Mouse (Mus musculus) layer of hippocampus, adult 8-10 months (tissue): Measurements from ENCODE around the gene Slc5a5. TPM values are rescaled to one million over a fixed set of nuclear protein-coding genes. Genes with fewer than 3 reads are reported as not detected.

ENCODE experiments used
- DNase-seq, 2 experiments: peaks; one replicate each; pipeline ENCODE4 v3.0.0; 2022; ENCODE audit warnings: low spot score in 2 of 2
- microRNA-seq, 2 experiments: library from miRNA; unstranded; fragments of <30 nt; microRNA quantifications; one replicate each; pipeline ENCODE4 v1.2.0; 2022
- total RNA-seq, 4 experiments: library from RNA; stranded (reverse); gene quantifications; 2 replicates each; pipeline ENCODE4 v1.2.4; 2022

The Slc5a5 gene
- total RNA-seq, 4 experiments from 2014 or later: 10.5 to 12.3 (median 11.0) TPM

- DNase-seq: no peak
Observed at GRCm38 (mm10) chr8:70836666-70837065, 55.9 kb downstream of the Slc5a5 start.

- no peak for DNase-seq
Observed at GRCm38 (mm10) chr8:70834071-70834470, 58.5 kb downstream of the Slc5a5 start.

DNA sequence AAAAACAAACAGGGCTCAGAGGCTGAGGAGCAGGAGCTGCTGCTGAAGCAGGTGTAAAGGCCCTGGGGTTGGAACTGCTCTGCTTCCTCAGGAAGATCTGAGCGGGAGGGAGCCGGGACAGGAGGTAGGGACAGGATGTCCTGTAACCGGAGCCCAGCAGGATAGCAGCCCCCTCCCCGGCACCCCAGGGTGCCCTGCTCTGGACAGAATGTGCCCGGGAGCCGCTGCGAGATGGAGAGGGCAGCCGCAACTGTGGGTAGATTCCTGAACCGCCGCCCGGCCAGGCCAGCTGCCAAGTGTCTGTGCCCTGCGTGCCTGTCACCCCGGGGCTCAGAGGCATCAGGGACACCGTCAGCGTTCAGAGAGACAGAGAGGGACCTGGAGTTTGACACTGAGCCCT is 59.0 kb downstream of the Slc5a5 start:
- peak in 1 of 2 experiments; percentile 68 for DNase-seq

GRCm38 (mm10) chr8:70833018-70833482 is 59.5 kb downstream of the Slc5a5 start:
- DNase-seq: no peak

Small RNA genes within 50 kb of the gene (microRNA-seq; reads per million reads assigned to microRNA genes)
- gene Mir1969 (3.5 to 6.1 reads per million in 2 experiments), gene Mir7067 (0.64 to 2.3 reads per million in 2 experiments)

Other genes with a start within 250 kb of the Slc5a5 start
- gene Pgpep1, start 232.4 kb downstream of the Slc5a5 start, total RNA-seq: 10 to 100 TPM; 19.8 to 34.7 (median 23.3) TPM
- 10 to 100 TPM; 57.1 to 66.2 (median 64.1) TPM for gene Lsm4, start 219.5 kb downstream of the Slc5a5 start, total RNA-seq
- gene Jund, start 193.8 kb downstream of the Slc5a5 start, total RNA-seq: 100 to 1,000 TPM; 149 to 190 (median 160) TPM
- under 1 TPM in 2 of 4 experiments, not detected in 2; 0.14 to 0.16 TPM for gene Iqcn, start 189.3 kb downstream of the Slc5a5 start, total RNA-seq
- gene Gm3336, start 174.2 kb downstream of the Slc5a5 start, total RNA-seq: not detected
- gene Pde4c, start 169.0 kb downstream of the Slc5a5 start, total RNA-seq: 1 to 10 TPM; 1.1 to 2.9 (median 1.5) TPM
- 100 to 1,000 TPM; 732 to 771 (median 756) TPM for gene Rab3a, start 138.1 kb downstream of the Slc5a5 start, total RNA-seq
- gene Mpv17l2, start 131.8 kb downstream of the Slc5a5 start, total RNA-seq: 10 to 100 TPM; 30.3 to 38.5 (median 31.7) TPM
- 100 to 1,000 TPM; 145 to 157 (median 153) TPM for gene Pik3r2, start 116.0 kb downstream of the Slc5a5 start, total RNA-seq
- 100 to 1,000 TPM; 340 to 427 (median 396) TPM for gene Mast3, start 87.7 kb downstream of the Slc5a5 start, total RNA-seq
- gene Il12rb1, start 84.3 kb downstream of the Slc5a5 start, total RNA-seq: 1 to 10 TPM in 1 of 4 experiments, under 1 TPM in 3; 0.83 to 1.1 (median 0.85) TPM
- gene Arrdc2, start 53.0 kb downstream of the Slc5a5 start, total RNA-seq: 10 to 100 TPM; 14.8 to 25.8 (median 21.3) TPM
- gene Kcnn1, start 29.5 kb downstream of the Slc5a5 start, total RNA-seq: 10 to 100 TPM; 16.5 to 20.0 (median 16.6) TPM
- gene Ccdc124, start 18.8 kb downstream of the Slc5a5 start, total RNA-seq: 10 to 100 TPM; 69.8 to 87.9 (median 78.7) TPM
- 100 to 1,000 TPM; 619 to 893 (median 714) TPM for gene Rpl18a, start 4.7 kb upstream of the Slc5a5 start, total RNA-seq
- 10 to 100 TPM; 85.7 to 93.1 (median 88.8) TPM for gene Map1s, start 13.2 kb upstream of the Slc5a5 start, total RNA-seq